Mouse (Mus musculus) CH12.LX (cell line): Measurements from ENCODE around the gene Gm12790. TPM values are rescaled to one million over a fixed set of nuclear protein-coding genes. Genes with fewer than 3 reads are reported as not detected.
"Not testable (repeated sequence)": the region's sequence is repeated elsewhere in the genome, so short reads cannot be mapped to it uniquely, and the experiment has no call there.

ENCODE experiments used
- DNase-seq: peaks from one replicate; pipeline ENCODE4 v3.0.0-alpha.2; 2013; ENCODE audit errors: extremely low read depth
- H3K27ac ChIP-seq: 2 replicates; pipeline ENCODE4 v1.5.1; 2012; ENCODE audit warnings: low read depth, mild to moderate bottlenecking, control low read depth, moderate library complexity; ENCODE audit not compliant: insufficient read depth
- H3K27me3 ChIP-seq: replicated peaks from 2 replicates; pipeline ENCODE3; 2012; ENCODE audit warnings: inconsistent platforms
- H3K36me3 ChIP-seq, 2 experiments: replicated peaks in 1 of 2; 2 replicates each; pipeline versions ENCODE3 to v1.6.1; 2012; ENCODE audit warnings: inconsistent platforms in 1 of 2, low read length in 1 of 2, mild to moderate bottlenecking in 1 of 2, mixed read lengths in 1 of 2, moderate library complexity in 1 of 2; ENCODE audit not compliant: control insufficient read depth in 1 of 2, insufficient read depth in 1 of 2
- H3K4me1 ChIP-seq, 2 experiments: 2 replicates each; pipeline ENCODE4 v1.6.1; 2012; ENCODE audit warnings: inconsistent platforms in 1 of 2, moderate library complexity in 1 of 2; ENCODE audit not compliant: insufficient read depth in 2 of 2, control insufficient read depth in 1 of 2
- H3K4me2 ChIP-seq: 2 replicates; pipeline ENCODE4 v1.6.1; 2012; ENCODE audit warnings: low read depth, mild to moderate bottlenecking, control low read depth; ENCODE audit not compliant: poor library complexity, insufficient read depth, severe bottlenecking
- H3K4me3 ChIP-seq, 3 experiments: fragments of 150-350 bp in 1 of 3; sonication (generic) in 1 of 3; replicated peaks in 1 of 3; 2 replicates each; pipeline versions ENCODE3 to v1.5.1; 2011 to 2012; ENCODE audit warnings: low read depth in 2 of 3, low read length in 2 of 3, mild to moderate bottlenecking in 2 of 3, moderate library complexity in 2 of 3, control low read depth in 1 of 3, improper control_type of control experiment in 1 of 3, inconsistent platforms in 1 of 3, mixed read lengths in 1 of 3; ENCODE audit not compliant: poor library complexity in 1 of 3
- H3K79me2 ChIP-seq: replicated peaks from 2 replicates; pipeline ENCODE4 v1.6.1; 2012; ENCODE audit warnings: mild to moderate bottlenecking, moderate library complexity; ENCODE audit not compliant: control insufficient read depth, poor library complexity, insufficient read depth, severe bottlenecking; ENCODE audit errors: extremely low read depth
- H3K9ac ChIP-seq: 2 replicates; pipeline ENCODE4 v1.6.1; 2012; ENCODE audit warnings: low read depth, mild to moderate bottlenecking, control low read depth, moderate library complexity; ENCODE audit not compliant: insufficient read depth
- H3K9me3 ChIP-seq: replicated peaks from 2 replicates; pipeline ENCODE3; 2012; ENCODE audit warnings: low read length, inconsistent platforms, mixed read lengths
- CTCF ChIP-seq, 2 experiments: IDR thresholded peaks in 1 of 2; conservative IDR thresholded peaks in 1 of 2; 2 replicates each; pipeline ENCODE4 v1.5.1; 2011 to 2012; ENCODE audit warnings: low read depth in 2 of 2, low read length in 2 of 2, improper control_type of control experiment in 1 of 2, inconsistent platforms in 1 of 2, mild to moderate bottlenecking in 1 of 2, moderate library complexity in 1 of 2
- GABPA ChIP-seq: IDR thresholded peaks from 2 replicates; pipeline ENCODE4 v1.6.1; 2012; ENCODE audit warnings: low read depth, low read length, improper control_type of control experiment, inconsistent platforms; ENCODE audit not compliant: insufficient replicate concordance
- MAFK ChIP-seq: IDR thresholded peaks from 2 replicates; pipeline ENCODE4 v1.6.1; 2011; ENCODE audit warnings: low read length, improper control_type of control experiment; ENCODE audit not compliant: insufficient replicate concordance
- MAX ChIP-seq: IDR thresholded peaks from 2 replicates; pipeline ENCODE4 v1.6.1; 2011; ENCODE audit warnings: low read length, improper control_type of control experiment
- RAD21 ChIP-seq: IDR thresholded peaks from 2 replicates; pipeline ENCODE4 v1.6.1; 2011; ENCODE audit warnings: low read depth, mild to moderate bottlenecking, low read length, improper control_type of control experiment, moderate library complexity
- SMC3 ChIP-seq: IDR thresholded peaks from 2 replicates; pipeline ENCODE4 v1.6.1; 2011; ENCODE audit warnings: low read depth, low read length, improper control_type of control experiment
- USF2 ChIP-seq: conservative IDR thresholded peaks from 2 replicates; pipeline ENCODE4 v1.6.1; 2011; ENCODE audit warnings: low read depth, low read length, improper control_type of control experiment
- ZC3H11A ChIP-seq: IDR thresholded peaks from 2 replicates; pipeline ENCODE4 v1.6.1; 2012; ENCODE audit warnings: low read depth, mild to moderate bottlenecking, inconsistent platforms, low read length, improper control_type of control experiment
- ZNF384 ChIP-seq: IDR thresholded peaks from 2 replicates; pipeline ENCODE4 v1.6.1; 2012; ENCODE audit warnings: low read depth, low read length, improper control_type of control experiment, inconsistent platforms
- dilution Hi-C: fragments of 300-500 bp; cut with MboI; formaldehyde crosslinking; loops from 2 replicates; pipeline ENCODE4 v1.14.3; 2020; ENCODE audit warnings: low sequenced_read_pairs; ENCODE audit not compliant: extremely low pct_unique_long_range_greater_than_20kb, extremely low pct_ligation_motif_present
- in situ Hi-C: fragments of 300-500 bp; cut with MboI; formaldehyde crosslinking; loops from 3 replicates; pipeline ENCODE4 v1.14.3; 2019; ENCODE audit warnings: low sequenced_read_pairs, low pct_ligation_motif_present, low pct_unique_long_range_greater_than_20kb, mixed read lengths
- polyA plus RNA-seq: library from polyadenylated mRNA; unstranded; fragments of >175 nt; gene quantifications from 2 replicates; pipeline ENCODE4 v1.2.1, GENCODE M21; 2012; ENCODE audit warnings: low read depth; ENCODE audit not compliant: insufficient read length
- total RNA-seq, 2 experiments: library from RNA; depleted of rRNA; stranded (reverse); fragments of 300-350 nt in 1 of 2; fragments of >200 nt in 1 of 2; gene quantifications; 2 replicates each; pipeline ENCODE4 v1.2.3; 2012 to 2014

Gene Gm12790
- total RNA-seq (2012; rRNA removed) = not detected in 2 replicates
- not detected in 2 replicates for total RNA-seq (2014; rRNA removed)
- polyA plus RNA-seq = not detected in 2 replicates

DNA sequence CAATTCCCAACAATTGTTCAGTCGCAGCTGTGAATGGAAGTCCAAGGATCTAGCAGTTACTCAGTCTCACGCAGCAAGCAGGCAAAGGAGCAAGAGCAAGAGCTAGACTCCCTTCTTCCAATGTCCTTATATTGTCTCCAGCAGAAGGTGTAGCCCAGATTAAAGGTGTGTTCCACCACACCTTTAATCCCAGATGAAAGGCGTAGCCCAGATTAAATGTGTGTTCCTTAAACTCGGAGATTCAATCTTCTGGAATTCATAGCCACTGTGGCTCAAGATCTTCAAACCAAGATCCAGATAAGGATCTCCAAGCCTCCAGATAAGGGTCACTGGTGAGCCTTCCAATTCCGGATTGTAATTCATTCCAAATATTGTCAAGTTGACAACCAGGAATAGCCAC, at the start of gene Gm12790:
Gm12790 (minus strand) TSS at position 101 of the 400 bp plus-strand sequence.
- H3K9ac ChIP-seq, H3K4me1 ChIP-seq, H3K4me2 ChIP-seq, dilution Hi-C loops, H3K79me2 ChIP-seq, H3K4me3 ChIP-seq, H3K27ac ChIP-seq, H3K9me3 ChIP-seq, DNase-seq, in situ Hi-C loops, H3K27me3 ChIP-seq, H3K36me3 ChIP-seq: not testable (repeated sequence)

DNA sequence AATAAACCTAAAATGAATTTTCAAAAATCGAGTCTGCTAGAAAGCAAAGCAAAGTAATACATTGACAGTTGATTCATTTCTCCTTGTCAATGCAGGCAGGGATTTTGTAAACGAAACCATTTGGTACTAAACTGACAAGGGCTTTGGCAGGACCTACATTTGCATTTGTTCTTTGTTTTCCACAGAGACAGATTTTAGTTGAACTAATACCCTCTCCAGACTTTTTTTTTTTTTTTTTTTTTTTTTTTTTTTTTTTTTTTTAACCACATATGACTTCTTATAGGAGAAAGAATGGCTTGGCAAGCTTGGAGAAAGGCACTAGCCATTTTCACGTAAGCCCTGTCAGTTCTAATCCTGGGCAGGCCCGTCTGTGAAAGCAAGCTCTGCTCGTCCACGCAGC, 45.8 kb upstream of the Gm12790 start:
- in situ Hi-C loops (no loop called here), dilution Hi-C loops (no loop called here)
- Histone ChIP-seq H3K9ac (no peak overlapping the region), H3K27ac (no peak overlapping the region), H3K9me3 (no peaks in the 10 kb centered on the region), H3K4me1 (peaks cover 0 to 10% of the 10 kb centered on the region in 2 experiments; a peak in 1 of 4 replicates), H3K79me2 (no peaks in the 10 kb centered on the region), H3K36me3 (no peaks in the 10 kb centered on the region), H3K27me3 (no peaks in the 10 kb centered on the region), H3K4me2 (no peak overlapping the region), H3K4me3 (no peak overlapping the region)
- TF ChIP-seq ZNF384 = peak; percentile 50
- no peak for TF ChIP-seq USF2
- no peak for DNase-seq

DNA sequence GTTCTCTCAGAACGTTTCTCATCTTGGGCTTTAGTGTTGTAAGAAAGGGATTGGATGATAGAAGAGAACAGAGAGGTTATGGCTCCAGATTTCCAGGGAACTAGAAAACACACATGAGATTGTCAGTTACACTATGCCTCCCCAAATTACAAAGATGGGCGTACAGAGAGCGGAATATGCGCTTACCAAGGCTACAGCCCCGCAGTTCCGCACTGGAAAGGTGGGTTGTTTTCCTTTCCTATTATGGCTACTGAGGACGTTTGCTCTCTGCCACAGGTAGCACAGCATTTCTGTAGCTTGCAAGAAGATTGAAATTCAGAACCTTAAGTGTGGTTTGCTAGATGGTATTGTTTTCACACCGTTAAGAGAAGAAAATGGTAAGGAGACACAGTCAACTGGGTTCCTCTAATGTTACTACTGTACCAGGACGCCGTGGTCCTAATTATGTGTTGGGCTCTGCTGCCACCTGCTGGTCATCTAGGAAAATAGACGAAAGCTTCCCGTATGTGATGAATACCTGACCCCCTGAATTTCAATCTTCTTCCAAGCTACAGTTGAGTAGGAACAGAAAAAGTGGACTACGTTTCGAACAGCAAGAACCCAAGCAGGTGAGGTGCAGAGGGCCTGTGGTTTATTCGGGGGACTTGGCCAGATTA, 17.5 kb upstream of the Gm12790 start:
- H3K9ac ChIP-seq = no peak overlapping the region
- H3K9me3 ChIP-seq = peaks cover 5% of the 10 kb centered on the region
- DNase-seq = peak; percentile 76
- TF ChIP-seq ZC3H11A = 0 out of 2 replicates have a peak, but pooled peaks have one; percentile 9
- no peak for TF ChIP-seq MAX
- no peak for TF ChIP-seq GABPA
- TF ChIP-seq RAD21 = peak; percentile 91
- TF ChIP-seq SMC3 = peak; percentile 67
- peak; percentile 63 to 88 for TF ChIP-seq CTCF (conservative IDR thresholded peaks at IDR 0.05 in 1 of 2, IDR thresholded peaks at IDR 0.05 in 1 of 2; ENCODE audit: low read depth in 2 of 2, low read length in 2 of 2)
- no peak for TF ChIP-seq MAFK
- dilution Hi-C loops = no loop called here
- no peaks in the 10 kb centered on the region for H3K79me2 ChIP-seq
- no peaks in the 10 kb centered on the region for H3K4me1 ChIP-seq
- no peak overlapping the region for H3K4me2 ChIP-seq
- H3K27ac ChIP-seq = no peak overlapping the region
- no peaks in the 10 kb centered on the region for H3K27me3 ChIP-seq
- no peak overlapping the region for H3K4me3 ChIP-seq
- in situ Hi-C loops = no loop called here
- H3K36me3 ChIP-seq = no peaks in the 10 kb centered on the region
